Mouse (Mus musculus): ENCODE results near the gene Cd4. TPM values are rescaled to one million over a fixed set of nuclear protein-coding genes. Genes with fewer than 3 reads are reported as not detected.
"Not testable (repeated sequence)": the region's sequence is repeated elsewhere in the genome, so short reads cannot be mapped to it uniquely, and the experiment has no call there.

Cd4 gene
- polyA plus RNA-seq, 1 experiment from 2014 or later: not detected

- not testable (repeated sequence) for ATAC-seq (ENCODE audit: low read depth); H3K9ac ChIP-seq; H3K27me3 ChIP-seq; H3K27ac ChIP-seq (replicated peaks); H3K9me3 ChIP-seq; H3K4me3 ChIP-seq
- peaks cover 17% of the 10 kb centered on the region for H3K36me3 ChIP-seq
- peaks cover 34% of the 10 kb centered on the region for H3K4me1 ChIP-seq (replicated peaks)
- WGBS: 95% methylated on average over 4 of the region's 4 CpGs
- peak overlapping the region; percentile 61; the same call in 1 of the 2 replicates for H3K4me2 ChIP-seq
These were observed 56.8 kb downstream of the Cd4 start for GRCm38 (mm10) chr6:124831199-124831598.

GRCm38 (mm10) chr6:124829799-124830700 lies 58.0 kb downstream of the Cd4 start:
- no peaks in the 10 kb centered on the region for H3K27me3 ChIP-seq
- peak overlapping the region; percentile 75 for H3K9ac ChIP-seq
- peak overlapping the region; percentile 66 for H3K4me3 ChIP-seq
- peaks cover 28% of the 10 kb centered on the region for H3K36me3 ChIP-seq
- H3K4me1 ChIP-seq (replicated peaks): peaks cover 26% of the 10 kb centered on the region
- peak; percentile 92 for ATAC-seq (ENCODE audit: low read depth)
- H3K9me3 ChIP-seq: no peaks in the 10 kb centered on the region
- WGBS: under 1% methylated on average over 38 of the region's 38 CpGs
- H3K4me2 ChIP-seq: peak overlapping the region; percentile 61
- peak overlapping the region; percentile 90 for H3K27ac ChIP-seq (replicated peaks)

GRCm38 (mm10) chr6:124828868-124829798 lies 58.9 kb downstream of the Cd4 start, which contains the start of the genes Usp5 and Cdca3:
TSS of gene Usp5 (minus strand) at chr6:124829484.
TSS of gene Cdca3 (plus strand) at chr6:124829547.
- ATAC-seq (ENCODE audit: low read depth): peak; percentile 96
- WGBS: under 1% methylated on average over 55 of the region's 55 CpGs
- Histone ChIP-seq H3K27ac (replicated peaks) (peak within 1 kb of the TSS; percentile 90), H3K4me1 (replicated peaks) (peaks cover 26% of the 10 kb centered on the region), H3K4me2 (peak within 1 kb of the TSS; percentile 87), H3K27me3 (no peaks in the 10 kb centered on the region), H3K36me3 (peaks cover 37% of the 10 kb centered on the region), H3K9ac (peak within 1 kb of the TSS; percentile 75), H3K4me3 (peak within 1 kb of the TSS; percentile 66), H3K9me3 (no peaks in the 10 kb centered on the region)

GRCm38 (mm10) chr6:124828101-124828592 lies 59.9 kb downstream of the Cd4 start:
- H3K36me3 ChIP-seq: peaks cover 45% of the 10 kb centered on the region
- 25% methylated on average over 10 of the region's 10 CpGs for WGBS
- H3K27me3 ChIP-seq: no peaks in the 10 kb centered on the region
- H3K9ac ChIP-seq: peak overlapping the region; percentile 75
- H3K4me3 ChIP-seq: peak overlapping the region; percentile 66
- H3K4me2 ChIP-seq: peak overlapping the region; percentile 87
- peak overlapping the region; percentile 67 for H3K27ac ChIP-seq (replicated peaks)
- no peaks in the 10 kb centered on the region for H3K9me3 ChIP-seq
- no peak for ATAC-seq (ENCODE audit: low read depth)
- H3K4me1 ChIP-seq (replicated peaks): peaks cover 26% of the 10 kb centered on the region

GRCm38 (mm10) chr6:124822049-124822448 lies 66.0 kb downstream of the Cd4 start:
- Histone ChIP-seq H3K4me3 (no peak overlapping the region), H3K36me3 (peaks cover 94% of the 10 kb centered on the region), H3K27me3 (no peaks in the 10 kb centered on the region), H3K9ac (no peak overlapping the region), H3K4me1 (replicated peaks) (no peaks in the 10 kb centered on the region), H3K9me3 (no peaks in the 10 kb centered on the region), H3K27ac (replicated peaks) (no peak overlapping the region), H3K4me2 (no peak overlapping the region)
- ATAC-seq (ENCODE audit: low read depth): no peak
- 94% methylated on average over 4 of the region's 4 CpGs for WGBS

- no peak for ATAC-seq (ENCODE audit: low read depth)
- Histone ChIP-seq H3K27me3 (no peaks in the 10 kb centered on the region), H3K9ac (no peak overlapping the region), H3K27ac (replicated peaks) (no peak overlapping the region), H3K36me3 (peaks cover 100% of the 10 kb centered on the region), H3K4me3 (no peak overlapping the region), H3K9me3 (no peaks in the 10 kb centered on the region), H3K4me2 (no peak overlapping the region), H3K4me1 (replicated peaks) (no peaks in the 10 kb centered on the region)
- 97% methylated on average over 5 of the region's 5 CpGs for WGBS
These were observed 67.1 kb downstream of the Cd4 start for GRCm38 (mm10) chr6:124820891-124821290.

- H3K27me3 ChIP-seq: no peaks in the 10 kb centered on the region
- peaks cover 82% of the 10 kb centered on the region for H3K36me3 ChIP-seq
- no peaks in the 10 kb centered on the region for H3K9me3 ChIP-seq
- 93% methylated on average over 8 of the region's 8 CpGs for WGBS
- ATAC-seq (ENCODE audit: low read depth): no peak
- no peak overlapping the region for H3K9ac ChIP-seq
- no peak overlapping the region for H3K27ac ChIP-seq (replicated peaks)
- no peak overlapping the region for H3K4me2 ChIP-seq
- H3K4me3 ChIP-seq: no peak overlapping the region
- peaks cover 18% of the 10 kb centered on the region for H3K4me1 ChIP-seq (replicated peaks)
These were observed 70.0 kb downstream of the Cd4 start for GRCm38 (mm10) chr6:124817971-124818370.

- no peaks in the 10 kb centered on the region for H3K27me3 ChIP-seq
- no peak overlapping the region for H3K27ac ChIP-seq (replicated peaks)
- H3K9ac ChIP-seq: no peak overlapping the region
- ATAC-seq (ENCODE audit: low read depth): no peak
- no peaks in the 10 kb centered on the region for H3K9me3 ChIP-seq
- no peak overlapping the region for H3K4me3 ChIP-seq
- peaks cover 77% of the 10 kb centered on the region for H3K36me3 ChIP-seq
- 95% methylated on average over 8 of the region's 8 CpGs for WGBS
- no peak overlapping the region for H3K4me2 ChIP-seq
- peaks cover 22% of the 10 kb centered on the region for H3K4me1 ChIP-seq (replicated peaks)
These were observed 70.5 kb downstream of the Cd4 start for GRCm38 (mm10) chr6:124817563-124817962.

GRCm38 (mm10) chr6:124817125-124817524 lies 70.9 kb downstream of the Cd4 start:
- Histone ChIP-seq H3K9ac (no peak overlapping the region), H3K27ac (replicated peaks) (no peak overlapping the region), H3K36me3 (peaks cover 76% of the 10 kb centered on the region), H3K4me2 (no peak overlapping the region), H3K9me3 (no peaks in the 10 kb centered on the region), H3K27me3 (no peaks in the 10 kb centered on the region), H3K4me3 (no peak overlapping the region), H3K4me1 (replicated peaks) (peaks cover 27% of the 10 kb centered on the region)
- WGBS: 96% methylated on average over 11 of the region's 11 CpGs
- no peak for ATAC-seq (ENCODE audit: low read depth)

GRCm38 (mm10) chr6:124816611-124817010 lies 71.4 kb downstream of the Cd4 start:
- peaks cover 32% of the 10 kb centered on the region for H3K4me1 ChIP-seq (replicated peaks)
- no peaks in the 10 kb centered on the region for H3K9me3 ChIP-seq
- no peak for ATAC-seq (ENCODE audit: low read depth)
- no peaks in the 10 kb centered on the region for H3K27me3 ChIP-seq
- no peak overlapping the region for H3K9ac ChIP-seq
- H3K27ac ChIP-seq (replicated peaks): no peak overlapping the region
- 91% methylated on average over 4 of the region's 4 CpGs for WGBS
- H3K4me2 ChIP-seq: no peak overlapping the region
- H3K36me3 ChIP-seq: peaks cover 76% of the 10 kb centered on the region
- H3K4me3 ChIP-seq: no peak overlapping the region

GRCm38 (mm10) chr6:124814858-124815774 lies 72.9 kb downstream of the Cd4 start:
- H3K4me2 ChIP-seq: peak overlapping the region; percentile 81
- 0 out of 2 replicates have a peak overlapping the region, but pooled peaks have one; percentile 17 for H3K9ac ChIP-seq
- H3K4me1 ChIP-seq (replicated peaks): peaks cover 34% of the 10 kb centered on the region
- no peak overlapping the region for H3K4me3 ChIP-seq
- no peak; the same call in 1 of the 2 replicates for ATAC-seq (ENCODE audit: low read depth)
- no peaks in the 10 kb centered on the region for H3K27me3 ChIP-seq
- peaks cover 74% of the 10 kb centered on the region for H3K36me3 ChIP-seq
- H3K27ac ChIP-seq (replicated peaks): no peak overlapping the region; the same call in 1 of the 2 replicates
- H3K9me3 ChIP-seq: no peaks in the 10 kb centered on the region
- WGBS: 65% methylated on average over 9 of the region's 9 CpGs
